Mouse (Mus musculus) heart, adult 2 months (tissue): Measurements from ENCODE around the gene Ddx27. TPM values are rescaled to one million over a fixed set of nuclear protein-coding genes. Genes with fewer than 3 reads are reported as not detected.
"Not testable (repeated sequence)": the region's sequence is repeated elsewhere in the genome, so short reads cannot be mapped to it uniquely, and the experiment has no call there.

Experiments used
- DNase-seq, 2 experiments: peaks; one replicate each; pipeline ENCODE4 v3.0.0; 2021
- H3K27ac ChIP-seq: fragments of 200-600 bp; 2 replicates; pipeline ENCODE4 v1.8.1; 2022
- H3K27me3 ChIP-seq: fragments of 200-500 bp; 2 replicates; pipeline ENCODE4 v1.6.1; 2012; ENCODE audit warnings: mild to moderate bottlenecking, low read length, inconsistent platforms, mixed read lengths; ENCODE audit not compliant: control insufficient read depth, insufficient read depth
- H3K36me3 ChIP-seq: fragments of 200-500 bp; 2 replicates; pipeline ENCODE4 v1.6.1; 2012; ENCODE audit warnings: low read length, inconsistent platforms; ENCODE audit not compliant: control insufficient read depth, insufficient read depth
- H3K4me1 ChIP-seq: fragments of 200-500 bp; 2 replicates; pipeline ENCODE4 v1.6.1; 2011; ENCODE audit warnings: low read length; ENCODE audit not compliant: control insufficient read depth, insufficient read depth
- H3K4me3 ChIP-seq: fragments of 200-600 bp; 2 replicates; pipeline ENCODE4 v1.8.1; 2022
- H3K79me2 ChIP-seq: fragments of 200-500 bp; replicated peaks from 2 replicates; pipeline ENCODE4 v1.6.1; 2012; ENCODE audit warnings: mild to moderate bottlenecking, inconsistent platforms, low read length, moderate library complexity, mixed read lengths; ENCODE audit not compliant: control insufficient read depth, insufficient read depth
- H3K9ac ChIP-seq: fragments of 200-500 bp; 2 replicates; pipeline ENCODE4 v1.6.1; 2012; ENCODE audit warnings: low read depth, mild to moderate bottlenecking, control low read depth, inconsistent platforms, low read length, mixed read lengths
- CTCF ChIP-seq: fragments of 200-600 bp; IDR thresholded peaks from 2 replicates; pipeline ENCODE4 v1.8.1; 2022; ENCODE audit warnings: antibody characterized with exemption, mild to moderate bottlenecking, moderate library complexity
- EP300 ChIP-seq: fragments of 200-500 bp; IDR thresholded peaks from 2 replicates; pipeline ENCODE4 v1.6.1; 2011; ENCODE audit warnings: low read depth, low read length, control low read depth; ENCODE audit not compliant: insufficient read depth
- POLR2A ChIP-seq: fragments of 200-500 bp; IDR thresholded peaks from 2 replicates; pipeline ENCODE4 v1.6.1; 2011; ENCODE audit warnings: mild to moderate bottlenecking, low read depth, low read length, control low read depth; ENCODE audit not compliant: insufficient read depth
- WGBS: fragments of 180-500 bp; shearing (Covaris S2); methylation state at CpG from one replicate; pipeline ENCODE4 v1.1.7; 2018; 5-methylcytosine and 5-hydroxymethylcytosine counted together
- intact Hi-C: fragments of 180-260 bp; cut with DNase I; formaldehyde crosslinking; loops from one replicate; pipeline ENCODE4 v1.15.1; 2025
- polyA plus RNA-seq: library from polyadenylated mRNA; depleted of rRNA; stranded (reverse); fragments of >200 nt; gene quantifications from 2 replicates; pipeline ENCODE4 v1.2.3, GENCODE M21; 2012
- total RNA-seq, 2 experiments: library from RNA; stranded (reverse); gene quantifications; 2 replicates each; pipeline ENCODE4 v1.2.3; 2021

The Ddx27 gene
- total and polyA plus RNA-seq, 3 experiments, result 6.9 to 11.3 (median 10.9) TPM

DNA sequence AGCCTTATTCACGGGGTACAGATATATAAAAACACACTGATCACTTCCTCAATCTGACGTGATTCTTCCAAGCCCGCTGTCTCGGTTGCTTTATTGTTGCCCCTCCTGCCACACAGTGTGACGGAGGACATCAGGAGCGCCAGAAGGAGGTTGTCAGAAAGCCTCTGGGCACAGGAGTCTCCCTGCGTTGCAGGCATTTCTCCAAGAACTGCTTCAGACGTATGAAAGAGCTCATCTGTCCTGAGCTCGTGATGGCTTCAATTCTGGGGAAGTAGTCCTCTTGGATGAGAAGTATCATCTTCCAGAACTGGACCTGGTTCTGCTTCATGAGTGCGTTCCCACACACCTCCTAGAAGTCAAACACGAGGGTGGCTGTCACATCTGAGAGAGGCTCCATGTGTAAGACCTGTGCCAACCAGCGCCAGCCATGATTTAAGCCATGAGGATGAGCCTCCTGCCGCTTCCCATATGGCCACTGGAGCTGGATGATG is 7.9 kb upstream of the Ddx27 start:
- no peaks in the 10 kb centered on the region for H3K79me2 ChIP-seq
- no peaks in the 10 kb centered on the region for H3K27me3 ChIP-seq
- no peak overlapping the region for H3K4me3 ChIP-seq
- no peak overlapping the region for H3K9ac ChIP-seq
- intact Hi-C loops, result no loop called here
- no peak for TF ChIP-seq EP300
- TF ChIP-seq CTCF, result no peak
- TF ChIP-seq POLR2A, result no peak
- H3K27ac ChIP-seq, result no peak overlapping the region
- no peak for DNase-seq
- WGBS, result 68% methylated on average over 13 of the region's 13 CpGs
- peaks cover 1% of the 10 kb centered on the region; the same call in 1 of the 2 replicates for H3K4me1 ChIP-seq
- no peaks in the 10 kb centered on the region for H3K36me3 ChIP-seq

DNA sequence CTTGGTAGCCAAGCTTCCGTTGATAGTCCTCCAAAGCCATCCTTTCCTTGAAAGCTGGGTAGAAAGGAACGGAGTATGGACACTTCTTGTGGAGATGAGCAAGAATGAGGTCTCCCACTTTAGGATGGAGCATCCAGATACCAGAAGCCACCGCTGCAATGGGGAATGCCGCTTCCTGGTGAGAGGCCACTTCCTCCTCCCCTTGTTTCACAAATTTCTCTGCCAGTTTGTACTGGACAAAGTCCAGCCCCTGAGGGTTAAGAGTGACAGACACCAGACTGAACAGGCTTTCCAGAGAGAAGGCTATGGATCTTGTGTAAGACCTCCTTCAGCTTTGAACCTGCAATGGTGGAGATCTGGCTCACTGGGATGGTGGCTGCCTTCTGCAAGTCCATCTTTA is 7.4 kb upstream of the Ddx27 start:
- intact Hi-C loops, H3K79me2 ChIP-seq, H3K9ac ChIP-seq, H3K27me3 ChIP-seq, H3K27ac ChIP-seq, H3K4me1 ChIP-seq, H3K4me3 ChIP-seq, H3K36me3 ChIP-seq, DNase-seq: not testable (repeated sequence)
- 49% methylated on average over 4 of the region's 4 CpGs for WGBS

DNA sequence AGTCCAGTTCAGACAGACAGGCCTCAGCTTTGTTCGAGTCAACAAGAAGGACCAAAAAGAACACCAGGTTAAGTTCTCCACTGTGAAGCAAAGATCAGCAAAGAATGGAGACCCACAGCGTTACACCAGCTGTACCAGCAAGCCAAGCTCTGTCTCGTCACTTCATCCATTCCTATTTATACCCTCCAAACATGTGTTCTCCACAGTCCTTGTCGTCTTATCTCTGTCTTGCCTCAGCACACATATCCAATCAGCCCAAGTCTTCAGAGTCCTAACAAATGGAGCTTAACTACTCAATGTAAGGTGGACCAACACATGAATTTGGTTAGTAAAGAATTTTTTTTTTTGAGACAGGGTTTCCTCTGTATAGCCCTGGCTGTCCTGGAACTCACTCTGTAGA is 5.5 kb upstream of the Ddx27 start:
- Histone ChIP-seq H3K27me3 (no peaks in the 10 kb centered on the region), H3K4me1 (peaks cover under 1% of the 10 kb centered on the region), H3K27ac (no peak overlapping the region), H3K9ac (no peak overlapping the region), H3K36me3 (peaks cover under 1% of the 10 kb centered on the region; the same call in 1 of the 2 replicates), H3K4me3 (no peak overlapping the region), H3K79me2 (no peaks in the 10 kb centered on the region)
- intact Hi-C loops, result no loop called here
- 52% methylated on average over 4 of the region's 4 CpGs for WGBS
- no peak for DNase-seq
- TF ChIP-seq POLR2A, result no peak
- no peak for TF ChIP-seq EP300
- no peak for TF ChIP-seq CTCF

DNA sequence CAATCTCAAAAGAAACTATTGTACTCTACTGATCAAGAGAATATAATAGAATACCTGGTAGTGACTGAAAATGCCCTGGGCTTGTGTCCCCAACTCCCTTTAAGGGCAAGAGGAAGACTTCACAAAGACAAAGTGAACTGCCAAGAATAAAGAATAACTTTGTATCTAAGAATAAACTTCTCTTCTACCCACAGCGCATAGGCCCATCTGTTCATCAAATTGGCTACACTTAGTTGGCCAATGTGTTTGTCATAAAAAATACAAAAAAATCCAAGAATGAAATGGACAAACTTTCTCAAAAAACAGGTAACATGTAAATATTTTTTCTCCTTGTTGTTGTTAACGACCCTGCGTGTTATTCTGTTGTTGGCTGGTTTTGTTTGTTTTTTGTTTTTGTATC is 4.4 kb upstream of the Ddx27 start:
- 83% methylated on average over 3 of the region's 3 CpGs for WGBS
- TF ChIP-seq POLR2A, result no peak
- H3K36me3 ChIP-seq, result peaks cover 2% of the 10 kb centered on the region; the same call in 1 of the 2 replicates
- H3K27me3 ChIP-seq, result no peaks in the 10 kb centered on the region
- DNase-seq, result no peak
- H3K79me2 ChIP-seq, result no peaks in the 10 kb centered on the region
- no peak overlapping the region for H3K27ac ChIP-seq
- H3K4me1 ChIP-seq, result peaks cover 2% of the 10 kb centered on the region
- no peak overlapping the region for H3K4me3 ChIP-seq
- intact Hi-C loops, result no loop called here
- no peak overlapping the region for H3K9ac ChIP-seq

DNA sequence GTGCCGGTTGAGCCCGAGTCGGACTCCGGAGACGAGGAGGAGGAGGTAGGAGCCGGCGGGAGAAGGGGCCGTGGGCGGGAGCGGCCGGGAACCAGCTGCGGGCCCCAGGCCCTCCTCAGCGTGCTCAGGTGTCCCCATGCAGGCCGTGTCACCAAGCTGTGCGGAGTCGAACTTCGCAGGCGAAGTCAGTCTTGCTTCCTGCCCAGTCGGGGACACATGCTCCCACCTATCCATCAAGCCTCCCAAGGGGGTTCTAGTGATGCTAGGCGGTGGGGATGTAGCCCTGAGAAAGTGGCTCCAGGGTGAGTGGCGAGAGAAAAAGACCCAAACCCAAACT is 357 bp downstream of the Ddx27 start:
- Histone ChIP-seq H3K36me3 (peaks cover 2% of the 10 kb centered on the region; the same call in 1 of the 2 replicates), H3K4me3 (peak overlapping the region; percentile 79), H3K4me1 (peaks cover 5% of the 10 kb centered on the region), H3K27me3 (no peaks in the 10 kb centered on the region), H3K9ac (peak overlapping the region; percentile 59), H3K27ac (peak overlapping the region; percentile 75), H3K79me2 (0 out of 2 replicates have a peak, but pooled peaks cover 4% of the 10 kb centered on the region)
- intact Hi-C loops, result loop anchor here (1.0 to 5.0 kb wide), 2 partner anchors 19 to 37 kb away; partner anchors contain the start of gene Stau1
- WGBS, result 0% methylated on average over 21 of the region's 21 CpGs
- TF ChIP-seq POLR2A, result no peak
- no peak for TF ChIP-seq EP300
- TF ChIP-seq CTCF, result no peak
- DNase-seq, result no peak

DNA sequence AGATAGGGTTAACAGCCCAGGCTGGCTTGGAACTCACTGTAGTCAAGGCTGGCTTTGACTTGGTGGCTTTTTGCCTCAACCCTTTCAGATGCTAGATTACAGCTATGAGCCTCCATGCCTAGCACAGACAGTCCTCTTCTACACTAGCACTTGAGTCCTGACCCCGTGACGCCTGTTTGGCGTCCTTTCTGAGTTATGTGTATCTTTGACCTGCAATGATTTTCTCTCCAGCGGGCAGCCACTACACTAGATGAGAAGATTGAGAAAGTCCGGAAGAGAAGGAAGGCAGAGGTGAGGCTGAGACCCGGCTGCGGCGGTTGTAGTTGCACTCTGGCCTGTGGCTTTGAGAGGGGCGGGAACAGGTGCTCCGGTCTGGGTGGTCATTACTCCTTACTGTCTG is 4.4 kb downstream of the Ddx27 start:
- H3K4me3 ChIP-seq, result no peak overlapping the region
- peaks cover 2% of the 10 kb centered on the region; the same call in 1 of the 2 replicates for H3K36me3 ChIP-seq
- intact Hi-C loops, result loop anchor here (5.0 kb wide), 1 partner anchor 33 kb away; no protein-coding TSS in a partner anchor
- WGBS, result 91% methylated on average over 10 of the region's 10 CpGs
- TF ChIP-seq CTCF, result no peak
- no peak for TF ChIP-seq EP300
- TF ChIP-seq POLR2A, result no peak
- H3K27me3 ChIP-seq, result no peaks in the 10 kb centered on the region
- DNase-seq, result no peak
- peaks cover 5% of the 10 kb centered on the region for H3K4me1 ChIP-seq
- H3K79me2 ChIP-seq, result 0 out of 2 replicates have a peak, but pooled peaks cover 4% of the 10 kb centered on the region
- no peak overlapping the region for H3K9ac ChIP-seq
- no peak overlapping the region for H3K27ac ChIP-seq
